Mouse (Mus musculus) forebrain, embryonic 10.5 days (tissue): ENCODE results near the gene Pgrmc1. TPM values are rescaled to one million over a fixed set of nuclear protein-coding genes. Genes with fewer than 3 reads are reported as not detected.
"Not testable (repeated sequence)": the region's sequence is repeated elsewhere in the genome, so short reads cannot be mapped to it uniquely, and the experiment has no call there.

Experiments used
- DNase-seq: peaks from one replicate; pipeline ENCODE4 v3.0.0-alpha.2; 2017; ENCODE audit warnings: low spot score; ENCODE audit errors: extremely low spot score
- H3K27ac ChIP-seq: fragments of 300-500 bp; sonication (generic); 2 replicates; pipeline ENCODE4 v1.5.1; 2016; ENCODE audit warnings: mild to moderate bottlenecking
- H3K27me3 ChIP-seq: fragments of 300-500 bp; sonication (generic); 2 replicates; pipeline ENCODE4 v1.6.1; 2016; ENCODE audit warnings: mild to moderate bottlenecking; ENCODE audit not compliant: poor library complexity, severe bottlenecking
- H3K36me3 ChIP-seq: fragments of 300-500 bp; sonication (generic); replicated peaks from 2 replicates; pipeline ENCODE4 v1.6.1; 2016; ENCODE audit warnings: mild to moderate bottlenecking, moderate library complexity
- H3K4me1 ChIP-seq: fragments of 300-500 bp; sonication (generic); 2 replicates; pipeline ENCODE4 v1.6.1; 2016
- H3K4me3 ChIP-seq: fragments of 300-500 bp; sonication (generic); 2 replicates; pipeline ENCODE4 v1.5.1; 2016; ENCODE audit warnings: mild to moderate bottlenecking, moderate library complexity
- H3K9me3 ChIP-seq: fragments of 300-500 bp; sonication (generic); 2 replicates; pipeline ENCODE4 v1.6.1; 2016; ENCODE audit warnings: mild to moderate bottlenecking, moderate library complexity
- WGBS: fragments of 180-500 bp; shearing (Covaris S2); methylation state at CpG from one replicate; pipeline ENCODE4 v1.1.7; 2016; 5-methylcytosine and 5-hydroxymethylcytosine counted together
- polyA plus RNA-seq: library from polyadenylated mRNA; unstranded; fragments of >200 nt; fragmentation: Nextera tagmentation; extraction: Ambion mirVana; gene quantifications from 2 replicates; pipeline ENCODE4 v1.2.1, GENCODE M21; 2016

Pgrmc1 gene
- 358 TPM in 2 replicates for polyA plus RNA-seq

- Histone ChIP-seq H3K9me3 (no peaks in the 10 kb centered on the region), H3K27ac (peak within 1 kb of the TSS; percentile 94), H3K4me1 (peaks cover 10% of the 10 kb centered on the region), H3K27me3 (no peaks in the 10 kb centered on the region), H3K36me3 (peaks cover 24% of the 10 kb centered on the region), H3K4me3 (peak within 1 kb of the TSS; percentile 72)
- DNase-seq, result peak; percentile 80
- 18% methylated on average over 41 of the region's 45 CpGs for WGBS
These were observed at the start of gene Pgrmc1 for GRCm38 (mm10) chrX:36597707-36598389. TSS of gene Pgrmc1 (plus strand) at chrX:36598206.

- Histone ChIP-seq H3K36me3 (no peaks in the 10 kb centered on the region), H3K27me3 (no peaks in the 10 kb centered on the region), H3K27ac (no peak overlapping the region), H3K9me3 (no peaks in the 10 kb centered on the region), H3K4me1 (peaks cover 19% of the 10 kb centered on the region), H3K4me3 (no peak overlapping the region)
- no peak for DNase-seq
- 79% methylated on average over 5 of the region's 5 CpGs for WGBS
These were observed 49.2 kb upstream of the Pgrmc1 start for GRCm38 (mm10) chrX:36548798-36549197.

GRCm38 (mm10) chrX:36550906-36551305 lies 47.1 kb upstream of the Pgrmc1 start:
- H3K9me3 ChIP-seq, result no peaks in the 10 kb centered on the region; the same call in 1 of the 2 replicates
- H3K4me3 ChIP-seq, result no peak overlapping the region
- H3K36me3 ChIP-seq, result no peaks in the 10 kb centered on the region
- H3K4me1 ChIP-seq, result peaks cover 19% of the 10 kb centered on the region
- no peaks in the 10 kb centered on the region for H3K27me3 ChIP-seq
- peak; percentile 23 for DNase-seq
- 27% methylated on average over 5 of the region's 5 CpGs for WGBS
- no peak overlapping the region for H3K27ac ChIP-seq

- H3K4me1 ChIP-seq, result peaks cover 19% of the 10 kb centered on the region
- no peaks in the 10 kb centered on the region for H3K27me3 ChIP-seq
- H3K36me3 ChIP-seq, result no peaks in the 10 kb centered on the region
- no peak overlapping the region for H3K27ac ChIP-seq
- no peak overlapping the region for H3K4me3 ChIP-seq
- no peak for DNase-seq
- 38% methylated on average over 6 of the region's 6 CpGs for WGBS
- H3K9me3 ChIP-seq, result no peaks in the 10 kb centered on the region; the same call in 1 of the 2 replicates
These were observed 46.7 kb upstream of the Pgrmc1 start for GRCm38 (mm10) chrX:36551351-36551750.

GRCm38 (mm10) chrX:36552055-36552587 lies 45.9 kb upstream of the Pgrmc1 start:
- Histone ChIP-seq H3K4me1 (peaks cover 19% of the 10 kb centered on the region), H3K9me3 (no peaks in the 10 kb centered on the region; the same call in 1 of the 2 replicates), H3K27ac (no peak overlapping the region), H3K36me3 (no peaks in the 10 kb centered on the region), H3K4me3 (no peak overlapping the region), H3K27me3 (no peaks in the 10 kb centered on the region)
- WGBS, result 39% methylated on average over 5 of the region's 5 CpGs
- DNase-seq, result peak; percentile 18

GRCm38 (mm10) chrX:36552715-36553114 lies 45.3 kb upstream of the Pgrmc1 start:
- Histone ChIP-seq H3K36me3 (no peaks in the 10 kb centered on the region), H3K4me1 (peaks cover 19% of the 10 kb centered on the region), H3K9me3 (no peaks in the 10 kb centered on the region; the same call in 1 of the 2 replicates), H3K27ac (no peak overlapping the region), H3K27me3 (no peaks in the 10 kb centered on the region), H3K4me3 (no peak overlapping the region)
- WGBS, result 81% methylated on average over 3 of the region's 3 CpGs
- no peak for DNase-seq

GRCm38 (mm10) chrX:36555196-36555595 lies 42.8 kb upstream of the Pgrmc1 start:
- not testable (repeated sequence) for H3K27me3 ChIP-seq, H3K9me3 ChIP-seq, H3K4me3 ChIP-seq, H3K27ac ChIP-seq, H3K36me3 ChIP-seq, DNase-seq
- peaks cover 19% of the 10 kb centered on the region for H3K4me1 ChIP-seq
- 64% methylated on average over 2 of the region's 2 CpGs for WGBS

GRCm38 (mm10) chrX:36560170-36560569 lies 37.8 kb upstream of the Pgrmc1 start:
- no peak for DNase-seq
- Histone ChIP-seq H3K4me1 (no peaks in the 10 kb centered on the region), H3K27ac (no peak overlapping the region), H3K27me3 (no peaks in the 10 kb centered on the region), H3K36me3 (no peaks in the 10 kb centered on the region), H3K4me3 (no peak overlapping the region), H3K9me3 (no peaks in the 10 kb centered on the region; the same call in 1 of the 2 replicates)
- 83% methylated on average over 4 of the region's 4 CpGs for WGBS

- DNase-seq, result peak; percentile 67
- no peaks in the 10 kb centered on the region for H3K4me1 ChIP-seq
- WGBS, result 24% methylated on average over 7 of the region's 7 CpGs
- H3K36me3 ChIP-seq, result no peaks in the 10 kb centered on the region
- H3K4me3 ChIP-seq, result no peak overlapping the region
- no peak overlapping the region for H3K27ac ChIP-seq
- no peaks in the 10 kb centered on the region for H3K9me3 ChIP-seq
- H3K27me3 ChIP-seq, result no peaks in the 10 kb centered on the region
These were observed 36.4 kb upstream of the Pgrmc1 start for GRCm38 (mm10) chrX:36561650-36562049.

GRCm38 (mm10) chrX:36562079-36562478 lies 35.9 kb upstream of the Pgrmc1 start:
- H3K27ac ChIP-seq, result no peak overlapping the region
- H3K4me3 ChIP-seq, result no peak overlapping the region
- H3K27me3 ChIP-seq, result no peaks in the 10 kb centered on the region
- H3K4me1 ChIP-seq, result no peaks in the 10 kb centered on the region
- H3K9me3 ChIP-seq, result no peaks in the 10 kb centered on the region
- no peaks in the 10 kb centered on the region for H3K36me3 ChIP-seq
- no peak for DNase-seq
- WGBS, result 42% methylated on average over 3 of the region's 3 CpGs

GRCm38 (mm10) chrX:36586629-36587303 lies 11.2 kb upstream of the Pgrmc1 start:
- Histone ChIP-seq H3K4me1 (peaks cover 9% of the 10 kb centered on the region), H3K27me3 (no peaks in the 10 kb centered on the region), H3K9me3 (no peaks in the 10 kb centered on the region), H3K4me3 (no peak overlapping the region), H3K36me3 (no peaks in the 10 kb centered on the region), H3K27ac (no peak overlapping the region)
- 60% methylated on average over 1 of the region's 1 CpGs for WGBS
- no peak for DNase-seq

- H3K36me3 ChIP-seq, result no peaks in the 10 kb centered on the region
- H3K4me1 ChIP-seq, result peaks cover 9% of the 10 kb centered on the region
- H3K9me3 ChIP-seq, result no peaks in the 10 kb centered on the region
- no peaks in the 10 kb centered on the region for H3K27me3 ChIP-seq
- no peak for DNase-seq
- WGBS, result 77% methylated on average over 8 of the region's 8 CpGs
- H3K27ac ChIP-seq, result no peak overlapping the region
- H3K4me3 ChIP-seq, result no peak overlapping the region
These were observed 10.4 kb upstream of the Pgrmc1 start for GRCm38 (mm10) chrX:36587304-36588209.
